Mouse (Mus musculus) adrenal gland, adult 18-20 months (tissue): ENCODE measurements at regions not wholly inside any gene's neighbourhood (a gene's known extent, or its start where the extent isn't known, plus 50 kb on each side); places are given as distances from the start of the nearest gene placed in this dataset.

Experiments
- DNase-seq, 2 experiments: peaks; one replicate each; pipeline ENCODE4 v3.0.0; 2021 to 2022; ENCODE audit warnings: low spot score in 2 of 2

DNA sequence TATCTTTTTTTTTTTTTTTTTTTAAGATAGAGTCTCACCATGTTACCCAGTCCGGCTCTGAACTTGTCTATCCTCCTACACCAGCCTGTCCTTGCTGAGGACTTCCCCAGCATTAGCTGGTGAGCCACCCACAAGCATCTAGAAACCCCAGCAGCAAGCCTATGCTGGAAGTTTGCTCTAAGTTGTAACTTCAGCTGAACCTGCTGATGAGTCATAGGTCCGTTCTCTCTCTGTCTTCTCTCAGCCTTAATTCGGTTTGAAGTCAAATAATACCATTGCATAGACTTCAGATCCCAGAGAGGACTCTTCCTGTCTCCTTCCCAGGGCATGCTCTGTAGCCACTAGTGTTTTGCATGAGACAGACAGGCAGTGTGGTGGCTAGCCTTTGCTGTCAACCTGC, 68.3 kb upstream of the Myrip start:
- DNase-seq, result no peak

DNA sequence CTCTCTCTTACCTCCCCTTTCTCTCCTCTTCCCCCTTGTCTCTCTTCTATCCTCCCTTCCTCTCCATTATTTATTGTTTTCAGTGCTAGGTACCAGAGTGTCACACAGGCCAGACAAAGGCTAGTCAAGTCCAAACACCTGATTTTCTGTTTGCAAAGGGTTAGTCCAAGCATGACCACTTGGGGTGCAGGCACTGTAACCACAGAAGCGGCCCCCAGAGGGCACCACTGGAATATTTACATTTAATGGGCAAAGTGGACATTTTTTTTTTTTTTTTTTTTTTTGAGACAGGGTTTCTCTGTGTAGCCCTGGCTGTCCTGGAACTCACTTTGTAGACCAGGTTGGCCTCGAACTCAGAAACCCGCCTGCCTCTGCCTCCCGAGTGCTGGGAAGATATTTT, 66.3 kb upstream of the Myrip start:
- peak in 1 of 2 experiments; percentile 21 for DNase-seq

DNA sequence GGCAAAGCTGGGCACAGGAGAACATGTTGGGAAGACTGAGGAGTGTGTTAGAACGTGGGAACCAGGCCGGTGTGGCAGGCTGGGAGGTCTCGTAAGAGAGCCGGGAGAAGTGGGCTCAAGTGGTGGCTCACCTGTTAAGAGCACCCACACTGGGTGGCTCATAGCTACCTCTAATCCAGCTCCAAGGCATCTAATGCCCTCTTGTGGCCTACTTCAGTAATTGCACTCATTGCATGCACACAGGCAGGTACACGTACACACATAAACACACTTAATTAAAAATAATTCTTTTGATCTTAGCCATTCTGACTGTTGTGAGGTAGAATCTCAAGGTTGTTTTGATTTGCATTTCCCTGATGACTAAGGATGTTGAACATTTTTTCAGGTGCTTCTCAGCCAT, 55.9 kb upstream of the Myrip start:
- DNase-seq, result no peak

DNA sequence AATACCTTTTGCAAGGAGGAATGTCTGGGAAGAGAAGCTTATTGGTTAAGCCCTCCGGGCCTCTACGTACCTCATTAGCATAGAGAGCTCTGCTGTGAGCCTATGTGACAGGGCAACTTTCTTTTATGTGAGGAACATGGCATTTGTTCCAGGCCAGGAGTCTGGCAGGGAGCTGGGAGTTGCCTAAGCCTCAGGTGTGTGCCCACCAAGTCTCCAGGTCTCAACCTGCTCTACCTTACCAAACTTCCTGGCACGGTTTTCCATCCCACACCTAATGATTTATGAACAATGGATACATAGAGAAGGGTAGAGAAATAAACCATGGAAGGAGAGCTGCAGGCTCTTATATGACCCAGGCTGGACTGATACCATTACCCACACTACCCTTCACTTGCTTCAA, 52.6 kb upstream of the Myrip start:
- DNase-seq, result no peak
